Mouse (Mus musculus) cerebellum, adult 2 months (tissue): ENCODE measurements around the gene Trpm5.

Source experiments
- CTCF ChIP-seq: fragments of 200-500 bp; IDR thresholded peaks from 2 replicates; pipeline ENCODE4 v1.5.1; 2011; ENCODE audit warnings: low read depth, mild to moderate bottlenecking, control low read depth, low read length, moderate library complexity, borderline replicate concordance; ENCODE audit not compliant: insufficient read depth
- POLR2A ChIP-seq: fragments of 200-500 bp; IDR thresholded peaks from 2 replicates; pipeline ENCODE4 v1.6.1; 2011; ENCODE audit warnings: low read length, control low read depth, borderline replicate concordance; ENCODE audit not compliant: insufficient read depth

GRCm38 (mm10) chr7:143109696-143110095 lies 15.3 kb upstream of the Trpm5 start:
- TF ChIP-seq CTCF: no peak
- no peak for TF ChIP-seq POLR2A
